Mouse (Mus musculus) heart, adult 11 months (tissue): ENCODE measurements around the gene Col1a1.

Experiments
- DNase-seq: peaks from one replicate; pipeline ENCODE4 v3.0.0; 2022

Gene Col1a1

GRCm38 (mm10) chr11:94936045-94936444 lies at the start of gene Col1a1:
Col1a1 (plus strand) TSS chr11:94936224.
- peak; percentile 99 for DNase-seq

GRCm38 (mm10) chr11:94891155-94891554 lies 44.9 kb upstream of the Col1a1 start:
- DNase-seq: no peak

- no peak for DNase-seq
Measured at GRCm38 (mm10) chr11:94896753-94897376, 39.2 kb upstream of the Col1a1 start.

- no peak for DNase-seq
Measured at GRCm38 (mm10) chr11:94901231-94901630, 34.8 kb upstream of the Col1a1 start.

GRCm38 (mm10) chr11:94904306-94904705 lies 31.7 kb upstream of the Col1a1 start:
- no peak for DNase-seq

- DNase-seq: no peak
Measured at GRCm38 (mm10) chr11:94910971-94911370, 25.1 kb upstream of the Col1a1 start.

- DNase-seq: no peak
Measured at GRCm38 (mm10) chr11:94912568-94912967, 23.5 kb upstream of the Col1a1 start.

- peak; percentile 96 for DNase-seq
Measured at GRCm38 (mm10) chr11:94913302-94914090, 22.5 kb upstream of the Col1a1 start.

- DNase-seq: peak; percentile 95
Measured at GRCm38 (mm10) chr11:94915675-94916403, 20.2 kb upstream of the Col1a1 start.

GRCm38 (mm10) chr11:94916477-94916876 lies 19.5 kb upstream of the Col1a1 start:
- peak; percentile 96 for DNase-seq

- peak; percentile 88 for DNase-seq
Measured at GRCm38 (mm10) chr11:94917717-94918116, 18.3 kb upstream of the Col1a1 start.

GRCm38 (mm10) chr11:94920996-94921401 lies 15.0 kb upstream of the Col1a1 start:
- DNase-seq: peak; percentile 82

GRCm38 (mm10) chr11:94924977-94925376 lies 11.0 kb upstream of the Col1a1 start:
- DNase-seq: peak; percentile 55

- peak; percentile 93 for DNase-seq
Measured at GRCm38 (mm10) chr11:94926431-94926830, 9.6 kb upstream of the Col1a1 start.

- DNase-seq: peak; percentile 93
Measured at GRCm38 (mm10) chr11:94927771-94928291, 8.2 kb upstream of the Col1a1 start.

- DNase-seq: peak; percentile 99
Measured at GRCm38 (mm10) chr11:94928820-94929219, 7.2 kb upstream of the Col1a1 start.

GRCm38 (mm10) chr11:94929599-94929998 lies 6.4 kb upstream of the Col1a1 start:
- peak; percentile 91 for DNase-seq

- DNase-seq: no peak
Measured at GRCm38 (mm10) chr11:94930151-94930550, 5.9 kb upstream of the Col1a1 start.

- DNase-seq: peak; percentile 92
Measured at GRCm38 (mm10) chr11:94933584-94933983, 2.4 kb upstream of the Col1a1 start.

GRCm38 (mm10) chr11:94934526-94934925 lies 1.5 kb upstream of the Col1a1 start:
- no peak for DNase-seq

GRCm38 (mm10) chr11:94936851-94937295 lies 849 bp downstream of the Col1a1 start:
- DNase-seq: peak; percentile 98

- peak; percentile 94 for DNase-seq
Measured at GRCm38 (mm10) chr11:94937335-94937781, 1.3 kb downstream of the Col1a1 start.

GRCm38 (mm10) chr11:94937787-94938186 lies 1.8 kb downstream of the Col1a1 start:
- peak; percentile 90 for DNase-seq
